Mouse (Mus musculus) liver, embryonic 13.5 days (tissue): ENCODE measurements around the gene Vmn2r-ps130. TPM values are rescaled to one million over a fixed set of nuclear protein-coding genes. Genes with fewer than 3 reads are reported as not detected.
"Not testable (repeated sequence)": the region's sequence is repeated elsewhere in the genome, so short reads cannot be mapped to it uniquely, and the experiment has no call there.

Experiments used
- ATAC-seq: fragments of 200-750 bp; cut with Nextera tagmentation; 2 replicates; pipeline ENCODE4 v1.8.0; 2017; ENCODE audit warnings: low read depth, mild to moderate bottlenecking, moderate number of reproducible peaks, moderate library complexity
- DNase-seq: peaks from one replicate; pipeline ENCODE4 v3.0.0; 2022
- H3K27ac ChIP-seq: fragments of 300-500 bp; sonication (generic); 2 replicates; pipeline ENCODE4 v1.5.1; 2015; ENCODE audit warnings: moderate library complexity, mild to moderate bottlenecking, inconsistent platforms
- H3K27me3 ChIP-seq: fragments of 300-500 bp; sonication (generic); 2 replicates; pipeline ENCODE4 v1.6.1; 2015; ENCODE audit warnings: mild to moderate bottlenecking, inconsistent platforms
- H3K36me3 ChIP-seq: fragments of 300-500 bp; sonication (generic); 2 replicates; pipeline ENCODE4 v1.6.1; 2015; ENCODE audit warnings: mild to moderate bottlenecking, inconsistent platforms
- H3K4me1 ChIP-seq: fragments of 300-500 bp; sonication (generic); replicated peaks from 2 replicates; pipeline ENCODE4 v1.6.1; 2015; ENCODE audit warnings: inconsistent platforms
- H3K4me2 ChIP-seq: fragments of 300-500 bp; sonication (generic); 2 replicates; pipeline ENCODE4 v1.6.1; 2015; ENCODE audit warnings: inconsistent platforms, mild to moderate bottlenecking, moderate library complexity
- H3K4me3 ChIP-seq: fragments of 300-500 bp; sonication (generic); replicated peaks from 2 replicates; pipeline ENCODE4 v1.5.1; 2015; ENCODE audit warnings: mild to moderate bottlenecking, inconsistent platforms
- H3K9ac ChIP-seq: fragments of 300-500 bp; sonication (generic); 2 replicates; pipeline ENCODE4 v1.6.1; 2015; ENCODE audit warnings: mild to moderate bottlenecking, inconsistent platforms
- H3K9me3 ChIP-seq: fragments of 300-500 bp; sonication (generic); replicated peaks from 2 replicates; pipeline ENCODE4 v1.6.1; 2016; ENCODE audit warnings: inconsistent platforms
- WGBS: fragments of 180-500 bp; shearing (Covaris S2); methylation state at CpG from one replicate; pipeline ENCODE4 v1.1.7; 2015; ENCODE audit not compliant: insufficient replicate concordance; 5-methylcytosine and 5-hydroxymethylcytosine counted together
- polyA plus RNA-seq: library from polyadenylated mRNA; unstranded; fragments of >200 nt; fragmentation: Nextera tagmentation; extraction: Ambion mirVana; gene quantifications from 2 replicates; pipeline ENCODE4 v1.2.1, GENCODE M21; 2015

Vmn2r-ps130 gene
- polyA plus RNA-seq = not detected in 2 replicates

- H3K27ac ChIP-seq, H3K9me3 ChIP-seq, H3K9ac ChIP-seq, H3K36me3 ChIP-seq, H3K4me2 ChIP-seq, H3K4me3 ChIP-seq, DNase-seq, H3K4me1 ChIP-seq, H3K27me3 ChIP-seq, ATAC-seq: not testable (repeated sequence)
- WGBS = 29% methylated on average over 1 of the region's 1 CpGs
These were observed at the start of gene Vmn2r-ps130 for GRCm38 (mm10) chr17:23060866-23061265. TSS of gene Vmn2r-ps130 (plus strand) at chr17:23061166.

Other genes starting within 250 kb of the Vmn2r-ps130 start
- gene Zfp945, start 194.0 kb upstream of the Vmn2r-ps130 start, polyA plus RNA-seq = 1.8 and 2.2 TPM in 2 replicates
- not detected in 2 replicates for gene Vmn2r113, start 118.2 kb upstream of the Vmn2r-ps130 start, polyA plus RNA-seq
- gene Zfp40, start 132.1 kb downstream of the Vmn2r-ps130 start, polyA plus RNA-seq = 2.3 and 2.4 TPM in 2 replicates